Mouse (Mus musculus) hindbrain, embryonic 16.5 days (tissue): Measurements from ENCODE around the gene Wwc2. TPM values are rescaled to one million over a fixed set of nuclear protein-coding genes. Genes with fewer than 3 reads are reported as not detected.

Experiments
- ATAC-seq: fragments of 200-750 bp; cut with Nextera tagmentation; 2 replicates; pipeline ENCODE4 v1.8.0; 2017; ENCODE audit warnings: moderate TSS enrichment, moderate library complexity
- H3K27ac ChIP-seq: fragments of 300-500 bp; sonication (generic); 2 replicates; pipeline ENCODE4 v1.5.1; 2014; ENCODE audit warnings: low read depth, mild to moderate bottlenecking, control low read depth, low read length, moderate library complexity
- H3K27me3 ChIP-seq: fragments of 300-500 bp; sonication (generic); replicated peaks from 2 replicates; pipeline ENCODE4 v1.6.1; 2014; ENCODE audit warnings: low read length; ENCODE audit not compliant: control insufficient read depth, insufficient read depth
- H3K36me3 ChIP-seq: fragments of 300-500 bp; sonication (generic); 2 replicates; pipeline ENCODE4 v1.6.1; 2014; ENCODE audit warnings: mild to moderate bottlenecking, low read length, moderate library complexity, mixed read lengths; ENCODE audit not compliant: control insufficient read depth, insufficient read depth
- H3K4me1 ChIP-seq: fragments of 300-500 bp; sonication (generic); 2 replicates; pipeline ENCODE4 v1.6.1; 2014; ENCODE audit warnings: low read depth, low read length; ENCODE audit not compliant: control insufficient read depth, insufficient read depth
- H3K4me2 ChIP-seq: fragments of 300-500 bp; sonication (generic); 2 replicates; pipeline ENCODE4 v1.6.1; 2014; ENCODE audit warnings: mild to moderate bottlenecking, low read length, control low read depth, moderate library complexity
- H3K4me3 ChIP-seq: fragments of 300-500 bp; sonication (generic); 2 replicates; pipeline ENCODE4 v1.5.1; 2014; ENCODE audit warnings: mild to moderate bottlenecking, low read length, control low read depth, moderate library complexity
- H3K9ac ChIP-seq: fragments of 300-500 bp; sonication (generic); 2 replicates; pipeline ENCODE4 v1.6.1; 2014; ENCODE audit warnings: low read depth, mild to moderate bottlenecking, control low read depth, low read length, moderate library complexity
- H3K9me3 ChIP-seq: fragments of 300-500 bp; sonication (generic); 2 replicates; pipeline ENCODE4 v1.6.1; 2014; ENCODE audit warnings: mild to moderate bottlenecking, low read length, moderate library complexity; ENCODE audit not compliant: control insufficient read depth
- WGBS: fragments of 180-500 bp; shearing (Covaris S2); extraction: QIAGEN DNeasy Blood & Tissue Kit; methylation state at CpG from one replicate; pipeline ENCODE4 v1.1.7; 2014; 5-methylcytosine and 5-hydroxymethylcytosine counted together
- polyA plus RNA-seq: library from polyadenylated mRNA; unstranded; fragments of >200 nt; fragmentation: Nextera tagmentation; extraction: Ambion mirVana; gene quantifications from 2 replicates; pipeline ENCODE4 v1.2.1, GENCODE M21; 2015

The Wwc2 gene
- 5.4 and 5.8 TPM in 2 replicates for polyA plus RNA-seq

DNA sequence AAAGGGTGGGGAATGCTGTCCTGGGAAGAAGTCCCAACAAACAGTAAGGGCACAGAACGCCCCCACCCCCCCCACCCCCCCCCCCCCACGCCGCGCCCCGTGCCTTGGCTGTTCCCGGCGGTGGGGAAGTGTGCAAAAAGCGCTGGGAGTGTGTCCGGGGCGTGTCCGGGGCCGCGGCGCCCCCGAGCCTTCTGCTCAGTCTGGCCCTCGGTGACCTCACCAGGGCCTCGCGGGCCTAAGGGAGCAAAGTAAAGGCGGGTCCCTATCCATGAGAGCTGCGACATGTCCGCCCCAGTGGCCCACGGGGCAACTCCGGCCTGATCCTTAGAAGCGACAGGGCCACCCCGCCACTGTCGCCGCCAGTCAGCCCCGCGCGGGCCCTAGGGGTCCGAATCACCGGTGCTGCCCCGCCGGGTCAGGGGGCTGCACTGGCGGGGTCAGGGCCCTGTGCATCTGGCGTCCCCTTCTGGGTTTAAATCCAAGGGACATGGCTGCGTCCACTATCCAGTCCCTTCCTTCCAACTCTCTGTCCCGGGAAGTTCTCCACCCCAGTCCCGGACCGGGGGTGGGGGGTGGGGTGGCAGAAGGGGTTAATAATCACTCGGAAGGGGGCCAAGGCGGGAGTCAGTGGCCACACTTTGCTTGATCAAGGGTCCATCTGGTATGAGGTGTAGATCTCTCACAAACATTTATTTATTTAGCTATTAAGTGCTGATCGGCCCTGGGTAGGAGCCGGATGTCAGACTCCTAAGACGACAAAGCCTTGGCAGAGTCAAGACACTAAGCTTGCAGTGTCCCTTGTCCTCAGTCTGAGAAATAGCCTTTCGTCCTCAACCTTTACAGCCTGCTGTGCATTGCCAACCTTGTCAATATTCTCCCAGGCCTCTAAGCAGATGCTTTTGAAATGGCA, at the start of gene Wwc2:
Gene Wwc2 (minus strand): TSS at position 14 of the 910 bp plus-strand sequence.
- peak; percentile 34 for ATAC-seq

DNA sequence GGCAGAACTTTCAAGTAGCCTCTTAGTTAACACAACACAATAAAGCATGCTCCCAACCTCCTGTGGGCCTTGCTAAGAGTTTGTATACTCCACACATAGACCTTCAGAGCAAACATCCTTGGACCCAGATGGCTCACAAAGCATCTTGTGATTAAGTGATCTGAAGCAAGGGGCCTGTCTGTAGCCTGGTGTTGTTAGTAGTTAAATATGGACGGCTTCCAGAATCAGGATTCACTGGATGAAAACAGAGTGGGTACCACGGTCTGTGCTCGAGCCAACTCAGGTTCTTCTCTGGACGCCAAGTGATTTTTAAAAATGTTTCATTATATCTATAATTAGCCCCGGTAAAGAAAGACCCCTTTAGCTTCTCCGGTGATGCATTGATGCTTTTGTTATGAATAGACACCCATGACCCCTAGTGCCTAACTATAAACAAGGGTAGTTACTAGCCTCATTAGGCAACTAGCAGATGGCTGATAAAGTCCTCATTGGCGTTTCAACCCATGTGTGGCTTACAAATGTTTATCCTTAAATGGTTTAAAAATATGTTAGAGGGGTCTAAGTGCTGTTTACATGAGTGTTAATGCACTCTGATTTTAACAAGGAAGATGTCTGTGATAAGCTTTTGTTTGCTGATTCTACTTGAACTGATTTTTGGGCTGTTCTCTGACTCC, 47.7 kb upstream of the Wwc2 start:
- Histone ChIP-seq H3K4me3 (no peak overlapping the region), H3K27ac (no peak overlapping the region), H3K9me3 (no peaks in the 10 kb centered on the region), H3K4me1 (no peaks in the 10 kb centered on the region), H3K9ac (no peak overlapping the region), H3K4me2 (no peak overlapping the region), H3K36me3 (no peaks in the 10 kb centered on the region), H3K27me3 (no peaks in the 10 kb centered on the region)
- 64% methylated on average over 7 of the region's 7 CpGs for WGBS
- ATAC-seq = no peak

More for the DNA sequence above, at the start of gene Wwc2:
- peak within 1 kb of the TSS; percentile 97 for H3K4me2 ChIP-seq
- no peaks in the 10 kb centered on the region for H3K27me3 ChIP-seq
- peak within 1 kb of the TSS; percentile 85 for H3K27ac ChIP-seq
- no peaks in the 10 kb centered on the region for H3K9me3 ChIP-seq
- H3K36me3 ChIP-seq = no peaks in the 10 kb centered on the region
- WGBS = 4% methylated on average over 33 of the region's 46 CpGs
- peaks cover 14% of the 10 kb centered on the region for H3K4me1 ChIP-seq
- H3K9ac ChIP-seq = peak within 1 kb of the TSS; percentile 96
- H3K4me3 ChIP-seq = peak within 1 kb of the TSS; percentile 96

DNA sequence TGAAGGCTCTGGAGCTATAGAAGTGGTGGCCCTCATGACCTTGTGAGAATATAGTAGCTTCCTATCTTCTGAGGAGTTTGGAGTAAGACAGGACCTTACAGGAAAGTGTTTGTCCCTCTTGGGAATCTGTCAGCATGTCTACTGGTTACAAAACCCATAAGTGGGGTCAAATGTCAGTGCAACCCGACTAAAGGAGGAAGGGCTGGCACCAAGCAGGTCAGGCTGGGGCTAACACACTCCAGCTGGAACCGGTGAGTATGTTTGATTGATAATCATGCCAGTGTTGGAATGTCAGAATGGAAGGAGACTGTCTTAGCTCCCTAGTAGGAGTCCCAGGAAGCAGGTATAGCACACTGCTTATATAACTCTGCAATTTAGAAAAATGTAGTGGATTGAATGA, 41.3 kb upstream of the Wwc2 start:
- no peak overlapping the region for H3K9ac ChIP-seq
- H3K4me1 ChIP-seq = no peaks in the 10 kb centered on the region
- WGBS = 58% methylated on average over 2 of the region's 2 CpGs
- H3K9me3 ChIP-seq = no peaks in the 10 kb centered on the region; the same call in 1 of the 2 replicates
- ATAC-seq = no peak
- no peak overlapping the region for H3K4me2 ChIP-seq
- no peak overlapping the region for H3K4me3 ChIP-seq
- no peaks in the 10 kb centered on the region for H3K36me3 ChIP-seq
- no peak overlapping the region for H3K27ac ChIP-seq
- H3K27me3 ChIP-seq = no peaks in the 10 kb centered on the region

DNA sequence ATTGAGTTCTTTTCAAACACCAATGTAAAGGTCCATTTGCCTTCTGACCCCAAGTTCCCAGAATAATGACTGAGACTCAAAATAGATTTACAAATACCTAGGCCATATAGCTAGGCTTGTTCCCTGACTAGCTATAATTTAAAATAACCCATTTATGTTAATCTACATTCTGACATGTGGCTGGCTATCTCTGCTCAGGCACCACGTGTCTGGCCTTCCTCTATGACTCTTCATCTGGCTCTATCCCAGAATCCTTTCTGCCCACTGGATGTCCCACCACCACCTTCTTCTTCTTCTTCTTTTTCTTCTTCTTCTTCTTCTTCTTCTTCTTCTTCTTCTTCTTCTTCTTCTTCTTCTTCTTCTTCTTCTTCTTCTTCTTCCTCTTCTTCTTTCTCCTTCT, 39.9 kb upstream of the Wwc2 start:
- no peak for ATAC-seq
- no peak overlapping the region for H3K4me2 ChIP-seq
- no peak overlapping the region for H3K4me3 ChIP-seq
- H3K27ac ChIP-seq = no peak overlapping the region
- no peaks in the 10 kb centered on the region for H3K36me3 ChIP-seq
- H3K27me3 ChIP-seq = no peaks in the 10 kb centered on the region
- 86% methylated on average over 1 of the region's 1 CpGs for WGBS
- no peak overlapping the region for H3K9ac ChIP-seq
- no peaks in the 10 kb centered on the region; the same call in 1 of the 2 replicates for H3K9me3 ChIP-seq
- H3K4me1 ChIP-seq = no peaks in the 10 kb centered on the region

DNA sequence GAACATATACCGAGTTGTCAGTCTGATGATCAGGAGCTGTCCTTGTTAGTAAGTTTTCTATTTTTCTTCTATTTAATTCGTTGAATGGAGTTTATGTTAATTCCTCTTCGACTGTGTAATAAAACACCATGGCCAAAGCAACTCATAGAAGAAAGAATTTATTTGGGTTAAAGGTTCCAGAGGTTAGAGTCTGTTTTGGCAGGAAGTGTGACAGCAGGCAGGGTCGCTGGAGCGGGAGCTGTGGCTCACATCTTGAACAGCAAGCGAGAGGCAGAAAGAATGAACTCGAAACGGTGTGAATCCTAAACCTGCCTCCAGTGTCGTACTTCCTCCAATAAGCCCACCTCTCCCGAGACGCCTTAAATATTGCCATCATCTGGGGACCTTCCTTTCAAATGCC, 36.1 kb upstream of the Wwc2 start:
- H3K27me3 ChIP-seq = no peaks in the 10 kb centered on the region
- no peaks in the 10 kb centered on the region for H3K4me1 ChIP-seq
- H3K4me2 ChIP-seq = no peak overlapping the region
- H3K36me3 ChIP-seq = no peaks in the 10 kb centered on the region
- WGBS = 61% methylated on average over 11 of the region's 11 CpGs
- no peak overlapping the region for H3K4me3 ChIP-seq
- ATAC-seq = no peak
- H3K9me3 ChIP-seq = no peaks in the 10 kb centered on the region; the same call in 1 of the 2 replicates
- no peak overlapping the region for H3K9ac ChIP-seq
- H3K27ac ChIP-seq = no peak overlapping the region

DNA sequence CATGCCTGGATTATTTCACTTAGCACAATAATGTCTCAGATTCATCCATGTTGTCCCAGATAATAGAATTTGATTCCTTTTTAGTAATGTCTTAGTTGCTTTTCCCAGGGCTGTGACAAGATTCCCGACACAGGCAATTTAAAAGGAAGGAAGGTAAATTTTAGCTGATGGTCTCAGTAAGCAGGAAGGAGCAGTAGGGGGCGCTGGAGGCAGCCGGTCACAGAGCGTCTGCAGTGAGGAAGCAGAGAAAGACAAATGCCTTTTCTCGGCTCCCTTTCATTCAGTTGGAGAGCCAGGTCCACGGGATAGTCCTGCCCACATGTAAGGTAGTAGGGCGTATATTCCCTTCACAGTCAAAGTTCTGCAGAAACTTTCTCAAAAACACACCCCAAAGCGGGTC, 32.5 kb upstream of the Wwc2 start:
- no peak overlapping the region for H3K27ac ChIP-seq
- H3K9me3 ChIP-seq = no peaks in the 10 kb centered on the region
- no peaks in the 10 kb centered on the region for H3K27me3 ChIP-seq
- no peak for ATAC-seq
- WGBS = 79% methylated on average over 8 of the region's 8 CpGs
- H3K4me3 ChIP-seq = no peak overlapping the region
- no peaks in the 10 kb centered on the region for H3K4me1 ChIP-seq
- no peak overlapping the region for H3K9ac ChIP-seq
- H3K4me2 ChIP-seq = no peak overlapping the region
- no peaks in the 10 kb centered on the region for H3K36me3 ChIP-seq

DNA sequence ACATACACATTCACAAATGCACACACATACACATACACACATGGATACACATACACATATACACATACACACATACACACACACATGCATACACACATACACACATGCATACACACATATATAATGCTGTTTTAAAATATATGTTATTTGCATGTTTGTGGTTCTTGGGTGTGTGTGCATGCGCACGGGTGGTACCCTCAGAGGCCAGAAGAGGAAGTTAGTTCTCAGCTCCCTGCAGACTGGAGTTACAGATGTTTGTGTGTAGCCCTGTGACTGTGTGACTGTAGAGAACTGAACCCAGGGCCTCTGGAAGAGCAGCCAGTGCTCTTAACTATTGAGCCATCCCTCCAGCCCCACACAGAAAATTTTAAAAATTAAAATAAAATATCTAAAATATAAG, 29.0 kb upstream of the Wwc2 start:
- Histone ChIP-seq H3K36me3 (no peaks in the 10 kb centered on the region), H3K4me3 (no peak overlapping the region), H3K27me3 (no peaks in the 10 kb centered on the region), H3K4me1 (no peaks in the 10 kb centered on the region), H3K4me2 (no peak overlapping the region), H3K9ac (no peak overlapping the region), H3K9me3 (no peaks in the 10 kb centered on the region), H3K27ac (no peak overlapping the region)
- no peak for ATAC-seq
- WGBS = 92% methylated on average over 2 of the region's 2 CpGs

DNA sequence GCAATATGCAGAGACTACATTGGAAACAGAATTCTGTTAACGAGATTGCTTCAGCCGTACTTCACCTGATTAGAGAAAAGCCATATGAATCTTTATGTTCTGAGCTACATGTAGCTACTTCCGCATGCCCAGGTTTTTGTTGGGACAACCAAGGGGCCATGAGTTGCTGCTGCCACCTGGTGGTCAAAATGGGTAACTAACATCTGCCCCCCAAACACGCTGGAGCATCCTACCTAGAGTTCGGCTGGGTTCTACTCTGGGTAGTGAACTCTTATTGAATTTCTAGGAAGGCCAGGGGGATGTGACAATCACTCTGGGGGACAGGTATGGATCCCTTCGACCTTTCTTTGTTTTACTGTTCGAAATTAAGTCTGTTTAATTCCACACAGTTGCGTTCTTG, 25.8 kb upstream of the Wwc2 start:
- Histone ChIP-seq H3K36me3 (no peaks in the 10 kb centered on the region), H3K27me3 (no peaks in the 10 kb centered on the region), H3K27ac (no peak overlapping the region), H3K4me2 (no peak overlapping the region), H3K9me3 (no peaks in the 10 kb centered on the region), H3K9ac (no peak overlapping the region), H3K4me1 (no peaks in the 10 kb centered on the region), H3K4me3 (no peak overlapping the region)
- 23% methylated on average over 8 of the region's 8 CpGs for WGBS
- peak; percentile 48; the same call in 1 of the 2 replicates for ATAC-seq

DNA sequence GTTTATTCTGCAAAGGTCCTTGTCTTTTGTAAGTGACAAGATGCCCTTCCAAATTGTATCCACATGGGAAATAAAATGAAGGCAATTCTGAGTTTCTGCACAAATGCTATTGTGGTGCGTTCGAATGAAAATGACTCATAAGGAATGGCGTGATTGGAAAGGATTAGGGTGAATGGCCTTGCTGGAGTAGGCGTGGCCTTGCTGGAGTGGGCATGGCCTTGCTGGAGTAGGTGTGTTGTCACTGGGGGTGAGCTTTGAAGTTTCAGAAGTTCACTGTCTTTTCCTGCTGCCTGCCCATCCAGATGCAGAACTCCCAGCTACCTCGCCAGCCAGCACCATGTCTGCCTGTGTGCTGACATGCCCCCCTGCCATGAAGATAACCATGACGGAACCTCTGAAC, 23.7 kb upstream of the Wwc2 start:
- Histone ChIP-seq H3K27me3 (no peaks in the 10 kb centered on the region), H3K4me2 (no peak overlapping the region), H3K27ac (no peak overlapping the region), H3K9ac (no peak overlapping the region), H3K4me1 (no peaks in the 10 kb centered on the region), H3K9me3 (no peaks in the 10 kb centered on the region), H3K36me3 (no peaks in the 10 kb centered on the region), H3K4me3 (no peak overlapping the region)
- WGBS = 89% methylated on average over 6 of the region's 6 CpGs
- ATAC-seq = no peak
